Mouse (Mus musculus) CD4-positive, CD25-positive, alpha-beta regulatory T cell, adult 4 months (primary cell): ENCODE data around the gene Olfr13. TPM values are rescaled to one million over a fixed set of nuclear protein-coding genes. Genes with fewer than 3 reads are reported as not detected.
A peak's percentile ranks its signal among the peaks of the same experiment; 100 is the strongest.
"Not testable (repeated sequence)": the region's sequence is repeated elsewhere in the genome, so short reads cannot be mapped to it uniquely, and the experiment has no call there.

Source experiments
- ATAC-seq: one replicate; pipeline ENCODE4 v1.8.0; 2017
- polyA plus RNA-seq, 2 experiments: library from polyadenylated mRNA; unstranded; fragments of 100-300 nt; shearing (Covaris generic); gene quantifications; one replicate each; pipeline ENCODE4 v1.2.1; 2017

Olfr13 gene
- not detected for polyA plus RNA-seq

DNA sequence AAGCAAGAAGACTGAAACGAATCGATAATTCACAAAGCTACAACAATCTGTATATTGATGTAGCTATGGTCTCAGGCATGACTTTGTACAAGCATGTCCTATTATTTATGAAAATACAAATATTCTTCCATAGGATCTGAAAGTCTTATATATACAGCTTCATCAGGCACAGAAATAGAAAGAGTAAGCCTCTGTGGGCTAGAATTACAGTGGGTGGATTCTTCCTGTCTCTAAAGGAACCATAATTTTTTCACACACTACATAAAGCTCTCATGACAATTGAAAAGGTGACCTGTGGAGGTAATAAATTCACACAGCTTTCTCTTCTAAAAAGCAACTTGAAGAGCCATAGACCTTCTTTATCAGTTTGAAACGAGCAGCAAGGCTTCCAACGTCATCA is at the start of gene Olfr13:
TSS of gene Olfr13 (plus strand) at position 301 of the 400 bp plus-strand sequence.
- ATAC-seq, result no peak

DNA sequence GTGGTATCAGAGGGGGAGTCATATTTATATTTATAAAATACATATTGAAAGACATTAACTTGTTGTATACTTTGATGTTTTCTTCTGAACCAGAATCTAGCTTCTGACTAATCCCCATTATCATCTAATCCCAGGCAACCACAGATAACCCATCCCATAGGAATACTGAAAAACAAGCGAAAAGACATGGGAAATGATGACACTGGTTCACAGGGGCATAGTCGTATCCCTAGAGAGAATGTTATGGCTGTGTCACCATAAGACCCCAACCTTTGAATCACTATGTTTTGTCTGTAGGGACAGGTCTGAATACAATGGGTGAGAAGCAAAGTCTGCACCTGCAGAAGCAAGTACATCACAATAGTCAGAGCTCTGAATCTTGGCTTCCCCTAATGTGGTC is 25.7 kb upstream of the Olfr13 start, which contains the start of gene Olfr237-ps1:
TSS of gene Olfr237-ps1 (plus strand) at position 301 of the 400 bp plus-strand sequence.
- ATAC-seq, result not testable (repeated sequence)

DNA sequence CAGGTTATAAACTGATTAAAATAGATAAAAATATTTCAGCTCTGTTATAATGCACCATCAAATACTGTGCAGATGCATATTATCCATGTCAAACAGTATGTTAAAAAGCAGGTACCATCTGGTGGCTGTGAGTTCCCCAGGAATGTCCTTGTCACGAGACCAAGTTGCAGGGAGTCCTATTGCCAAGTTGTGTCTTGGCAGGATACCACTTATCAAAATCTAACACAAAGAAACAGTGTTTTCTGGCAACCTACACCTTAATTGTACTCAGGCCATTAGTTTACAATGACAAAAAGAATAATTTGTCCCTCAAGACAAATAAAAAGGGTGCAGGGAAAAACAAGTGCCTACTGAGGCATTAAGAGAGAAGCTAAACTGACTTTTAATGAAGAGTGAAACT is 12.4 kb upstream of the Olfr13 start:
- no peak for ATAC-seq

DNA sequence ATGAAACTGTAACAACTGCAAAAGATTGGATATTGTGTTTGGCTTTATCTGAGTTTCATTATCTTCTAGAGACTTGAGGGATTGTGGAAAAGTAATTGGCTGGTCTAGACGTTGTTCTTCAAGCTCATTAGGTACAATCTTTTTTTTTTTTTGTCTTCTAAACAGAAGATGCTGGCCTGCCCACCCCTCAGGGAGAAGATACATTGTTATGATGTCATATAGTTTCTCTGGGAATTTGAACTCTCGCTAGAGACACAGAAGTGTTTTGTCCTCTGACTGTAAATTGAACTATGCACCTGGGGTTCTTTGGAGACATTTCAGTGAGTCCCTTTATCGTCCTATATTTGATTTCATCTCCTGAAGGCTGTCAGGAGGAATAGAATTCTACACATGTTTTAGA is 9.0 kb upstream of the Olfr13 start, which contains the start of gene Olfr437:
TSS of gene Olfr437 (plus strand) at position 301 of the 400 bp plus-strand sequence.
- no peak for ATAC-seq

DNA sequence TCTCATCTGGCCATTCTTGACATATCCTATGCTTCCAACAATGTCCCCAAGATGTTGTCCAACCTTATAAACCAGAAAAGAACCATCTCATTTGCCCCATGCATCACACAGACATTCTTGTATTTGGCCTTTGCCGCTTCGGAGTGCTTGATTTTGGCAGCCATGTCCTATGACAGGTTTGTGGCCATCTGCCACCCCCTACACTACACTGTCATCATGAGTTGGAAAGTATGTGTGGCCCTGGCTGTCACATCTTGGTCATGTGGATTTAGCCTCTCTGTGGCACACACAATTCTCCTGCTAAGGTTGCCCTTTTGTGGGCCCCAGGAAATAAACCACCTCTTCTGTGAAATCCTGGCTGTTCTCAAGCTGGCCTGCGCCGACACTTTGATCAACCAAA is 4.7 kb upstream of the Olfr13 start:
- ATAC-seq, result no peak

DNA sequence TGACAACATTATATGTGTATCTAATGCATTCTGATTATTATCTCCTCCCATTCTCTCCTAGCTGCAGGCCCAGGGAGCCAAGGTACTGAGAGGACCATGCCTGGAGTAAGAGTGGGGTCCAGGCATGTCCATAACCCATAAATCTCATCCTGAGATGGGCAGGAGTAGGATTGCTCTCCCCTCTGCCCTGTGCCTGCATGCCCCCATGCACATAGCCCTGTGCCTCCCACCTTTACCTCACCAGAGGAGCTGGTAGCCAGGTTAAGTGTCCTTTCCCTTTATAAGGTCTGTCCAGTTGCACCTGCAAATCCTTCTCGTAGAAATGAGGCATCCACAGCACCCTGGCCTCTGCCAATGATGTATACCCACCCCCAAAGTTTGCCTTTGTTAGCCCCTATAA is 6.2 kb downstream of the Olfr13 start:
- no peak for ATAC-seq

DNA sequence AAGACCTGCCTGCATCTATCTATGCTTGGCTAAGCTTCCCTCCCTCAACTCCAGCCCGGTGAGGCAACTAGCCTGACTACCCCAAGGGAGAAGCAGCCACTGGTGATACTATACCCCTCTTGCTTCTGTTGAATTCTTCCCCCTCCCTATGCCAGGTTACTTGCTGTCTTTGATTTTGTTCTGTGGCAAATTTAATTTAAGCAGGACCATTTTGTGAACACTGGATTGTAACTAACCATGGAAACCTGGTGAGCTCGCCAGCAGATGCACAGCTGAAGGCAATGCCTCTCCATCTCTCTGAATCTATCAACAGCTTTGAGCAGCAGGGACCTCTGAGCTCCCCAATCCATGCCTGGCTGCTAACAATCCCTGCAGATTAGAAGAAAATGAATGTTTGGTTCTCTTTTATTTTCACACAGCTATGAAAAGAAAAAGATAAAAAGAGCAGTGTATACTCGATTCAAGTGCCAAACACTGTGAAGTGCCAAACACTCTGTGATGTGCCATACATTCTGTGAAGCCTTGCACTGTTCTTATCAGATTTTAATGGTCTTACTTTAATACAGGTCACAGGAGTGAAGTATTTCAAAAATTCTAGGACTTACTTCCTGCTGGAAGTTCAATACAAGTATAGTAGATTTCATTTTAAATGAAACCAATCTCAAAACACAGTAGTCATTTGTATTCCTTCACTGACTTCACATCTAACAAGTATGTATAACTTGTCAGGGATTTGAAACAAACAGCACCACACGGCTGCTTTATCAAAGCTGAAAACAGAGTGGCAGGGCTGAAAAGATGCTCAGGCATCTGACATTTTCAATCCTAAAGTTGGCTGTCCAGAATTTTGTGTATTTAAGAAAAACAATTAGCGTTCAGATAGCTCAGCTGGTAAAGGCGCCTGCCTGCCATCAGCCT is 6.9 kb downstream of the Olfr13 start:
- ATAC-seq, result no peak

DNA sequence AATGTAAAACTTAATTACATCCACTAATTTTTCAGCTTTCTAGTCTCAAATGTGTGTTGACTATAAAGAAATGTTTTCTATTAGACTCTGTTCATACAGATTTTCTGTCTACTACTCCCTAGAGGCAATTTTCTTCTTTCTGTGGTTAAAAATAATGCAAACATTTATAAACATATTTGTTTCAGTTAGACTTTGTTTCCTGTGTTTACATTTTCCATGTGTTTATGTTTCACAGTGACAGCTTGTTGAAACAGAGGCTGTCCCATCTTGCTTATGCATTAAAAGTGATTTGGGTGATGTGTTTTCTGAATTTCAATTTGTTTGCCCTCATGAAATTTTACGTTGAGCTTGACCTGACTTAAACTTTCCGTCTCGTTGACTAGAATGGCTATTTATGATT is 19.0 kb downstream of the Olfr13 start:
- no peak for ATAC-seq

DNA sequence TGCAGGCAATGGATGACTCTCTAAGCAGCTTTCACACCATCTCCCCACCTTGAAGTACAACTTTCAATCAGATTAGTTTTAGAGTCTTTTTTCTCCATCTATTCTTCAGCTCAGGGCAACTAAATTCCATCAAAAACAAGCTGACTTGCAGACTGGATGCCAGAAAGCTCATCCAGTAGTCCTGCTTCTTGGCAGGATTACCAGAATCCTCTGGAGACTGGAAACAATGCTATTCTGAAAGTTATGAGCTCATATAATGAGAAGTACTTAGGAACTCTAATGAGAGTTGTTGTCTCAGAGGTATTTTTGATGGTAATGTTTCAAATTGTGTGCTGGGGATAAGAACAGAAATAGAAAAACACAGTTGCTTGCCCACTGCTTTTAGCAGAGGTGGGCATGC is 24.8 kb downstream of the Olfr13 start, which contains the start of gene Olfr435:
TSS of gene Olfr435 (plus strand) at position 366 of the 400 bp plus-strand sequence.
- ATAC-seq, result no peak

DNA sequence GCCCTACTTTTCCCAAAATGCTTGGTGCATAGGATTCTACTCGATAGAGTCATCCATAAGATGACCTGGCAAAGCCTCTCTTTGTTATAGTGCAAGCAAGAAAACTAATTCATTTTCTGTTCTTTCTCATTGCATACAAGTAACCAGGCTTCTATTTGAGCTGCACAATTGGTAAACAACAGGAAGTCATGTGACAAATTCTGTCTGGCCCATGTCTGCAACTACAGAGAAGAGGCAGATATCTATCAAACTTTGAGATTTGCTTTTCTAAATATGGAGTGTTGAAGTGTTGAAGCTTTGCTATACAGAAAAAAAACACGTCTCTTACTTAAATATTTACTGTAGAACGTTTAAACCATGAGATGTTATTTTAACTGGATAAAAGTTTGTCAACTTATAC is 26.2 kb downstream of the Olfr13 start:
- peak; percentile 96 for ATAC-seq

DNA sequence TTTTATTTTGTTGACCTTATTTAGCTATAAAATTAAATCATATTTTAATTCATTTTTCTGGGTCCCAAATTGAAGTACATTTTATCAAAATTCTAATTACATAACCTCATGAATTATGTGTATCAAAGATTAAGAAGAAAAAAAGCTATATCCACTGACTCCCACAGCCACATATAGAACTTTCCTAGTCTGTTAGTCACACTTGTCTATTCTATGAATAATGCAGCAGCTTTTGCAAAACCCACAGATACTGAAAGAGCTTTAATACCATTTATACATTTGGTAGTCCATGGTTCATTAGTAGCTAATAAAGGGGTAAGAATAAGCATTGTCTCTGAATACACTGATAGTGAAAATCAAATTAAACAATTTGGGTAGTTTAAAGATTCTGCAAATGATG is 30.8 kb downstream of the Olfr13 start:
- ATAC-seq, result no peak

DNA sequence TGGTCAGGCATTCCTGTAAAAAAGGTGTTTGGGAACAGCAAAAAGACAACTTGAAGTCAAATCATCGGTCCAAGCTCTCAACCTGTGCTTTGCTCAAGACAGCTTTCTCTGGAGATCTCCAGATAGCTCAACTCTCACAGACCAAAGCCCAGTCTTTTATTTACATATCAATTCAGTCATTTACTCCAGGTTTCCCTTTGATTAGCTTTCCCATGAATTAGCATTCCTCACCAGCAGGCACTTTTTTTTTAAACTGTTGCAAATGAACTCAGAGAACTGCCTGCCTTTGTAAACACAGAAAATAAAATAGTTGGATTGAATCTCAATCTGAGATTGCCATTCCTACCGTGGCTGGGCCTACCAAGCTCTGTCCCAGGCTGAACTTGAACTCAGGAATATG is 33.4 kb downstream of the Olfr13 start:
- no peak for ATAC-seq

DNA sequence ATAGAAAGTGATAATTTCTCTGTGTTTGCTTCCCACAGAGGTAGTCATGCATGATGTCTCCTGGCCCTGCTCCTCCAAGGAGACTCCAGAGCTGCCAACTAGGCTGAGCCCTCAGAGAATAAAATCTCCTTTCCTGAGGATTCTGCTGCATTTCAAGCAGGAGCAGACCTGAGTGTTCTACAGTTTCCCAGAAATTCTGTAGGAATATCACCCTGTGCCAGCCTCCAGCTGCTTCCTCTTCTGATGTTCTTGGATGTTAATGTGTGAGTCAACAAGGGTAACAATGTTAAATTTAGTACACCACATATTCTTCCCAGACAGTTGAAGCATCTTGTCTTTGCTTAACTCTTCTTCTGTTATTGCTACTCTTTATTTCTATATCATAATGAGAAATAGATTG is 40.9 kb downstream of the Olfr13 start, which contains the start of gene Olfr434:
TSS of gene Olfr434 (plus strand) at position 149 of the 400 bp plus-strand sequence.
- not testable (repeated sequence) for ATAC-seq

Other genes starting within 250 kb of the Olfr13 start
- not detected for gene Olfr444, start 223.1 kb upstream of the Olfr13 start, polyA plus RNA-seq
- not detected for gene Olfr441, start 65.8 kb upstream of the Olfr13 start, polyA plus RNA-seq
- gene Olfr237-ps1, start 25.6 kb upstream of the Olfr13 start, polyA plus RNA-seq, result not detected
- gene Olfr437, start 8.9 kb upstream of the Olfr13 start, polyA plus RNA-seq, result not detected
- not detected for gene Olfr435, start 25.0 kb downstream of the Olfr13 start, polyA plus RNA-seq
- gene Olfr434, start 40.9 kb downstream of the Olfr13 start, polyA plus RNA-seq, result not detected
- not detected for gene Olfr47, start 59.4 kb downstream of the Olfr13 start, polyA plus RNA-seq
- gene Arhgef5, start 93.4 kb downstream of the Olfr13 start, polyA plus RNA-seq, result 1 to 10 TPM; 4.7 to 6.5 TPM
- gene Nobox, start 137.4 kb downstream of the Olfr13 start, polyA plus RNA-seq, result not detected